Mouse (Mus musculus) C2C12 (cell line): ENCODE data around the gene Oxnad1. TPM values are rescaled to one million over a fixed set of nuclear protein-coding genes. Genes with fewer than 3 reads are reported as not detected.

Experiments
- H3K27me3 ChIP-seq: one replicate; pipeline ENCODE4 v1.6.1; 2011; ENCODE audit not compliant: control insufficient read depth, insufficient read depth, insufficient read length
- H3K36me3 ChIP-seq: one replicate; pipeline ENCODE4 v1.6.1; 2011; ENCODE audit not compliant: control insufficient read depth, insufficient read depth
- H3K4me3 ChIP-seq: one replicate; pipeline ENCODE4 v1.5.1; 2011; ENCODE audit warnings: mild to moderate bottlenecking, control low read depth; ENCODE audit not compliant: poor library complexity, insufficient read depth, severe bottlenecking
- H3K79me2 ChIP-seq: one replicate; pipeline ENCODE4 v1.6.1; 2011; ENCODE audit not compliant: control insufficient read depth, insufficient read depth
- H3K79me3 ChIP-seq: one replicate; pipeline ENCODE4 v1.6.1; 2011; ENCODE audit warnings: low read depth, control low read depth
- H3ac ChIP-seq: one replicate; pipeline ENCODE3; 2011; ENCODE audit warnings: low read depth; ENCODE audit not compliant: control insufficient read depth, insufficient read length
- CEBPB ChIP-seq: IDR thresholded peaks from one replicate; pipeline ENCODE4 v1.6.1; 2011; ENCODE audit warnings: low read depth, mild to moderate bottlenecking, control low read depth, moderate library complexity
- CTCF ChIP-seq: IDR thresholded peaks from one replicate; pipeline ENCODE4 v1.5.1; 2011; ENCODE audit not compliant: control insufficient read depth, insufficient read depth, insufficient read length
- FOSL1 ChIP-seq: IDR thresholded peaks from one replicate; pipeline ENCODE4 v1.8.0; 2011; ENCODE audit warnings: mild to moderate bottlenecking, low read length; ENCODE audit not compliant: poor library complexity, insufficient read depth, severe bottlenecking
- MAX ChIP-seq: IDR thresholded peaks from one replicate; pipeline ENCODE4 v1.6.1; 2011; ENCODE audit warnings: mild to moderate bottlenecking, control low read depth
- MYOD1 ChIP-seq: IDR thresholded peaks from one replicate; pipeline ENCODE4 v1.6.1; 2011; ENCODE audit warnings: low read depth; ENCODE audit not compliant: control insufficient read depth, insufficient read length
- MYOG ChIP-seq: IDR thresholded peaks from one replicate; pipeline ENCODE4 v1.6.1; 2011; ENCODE audit not compliant: control insufficient read depth, insufficient read length; ENCODE audit errors: extremely low read depth
- USF1 ChIP-seq: IDR thresholded peaks from one replicate; pipeline ENCODE4 v1.6.1; 2011; ENCODE audit warnings: low read depth, mild to moderate bottlenecking, control low read depth, moderate library complexity
- long read RNA-seq, 2 experiments: library from polyadenylated mRNA; unstranded; transcript quantifications; one replicate each; pipeline ENCODE4 v2.0.0; 2019 to 2020
- polyA plus RNA-seq: library from polyadenylated mRNA; unstranded; fragments of >200 nt; fragmentation: generic; extraction: Trizol; gene quantifications from one replicate; pipeline ENCODE4 v1.2.1, GENCODE M21; 2012; ENCODE audit warnings: missing spikeins

The Oxnad1 gene
- 17.9 TPM for polyA plus RNA-seq
- long read RNA-seq, experiment 1, partial matches to known transcripts: 0 of 8 reads
- long read RNA-seq, experiment 1, other reads (novel, unspliced or antisense): 4 of 8 reads
- long read RNA-seq, experiment 2, transcript Oxnad1-201 (8 exons, 2,376 nt): major isoform, 69 of 93 reads
- long read RNA-seq, experiment 2, partial matches to known transcripts: 1 of 93 reads
- long read RNA-seq, experiment 2, other reads (novel, unspliced or antisense): 23 of 93 reads

- H3K36me3 ChIP-seq: peaks cover 33% of the 10 kb centered on the region
- H3K27me3 ChIP-seq: no peaks in the 10 kb centered on the region
- no peak for TF ChIP-seq MYOG
- peak; percentile 87 for TF ChIP-seq USF1
- no peak for TF ChIP-seq FOSL1
- peak; percentile 54 for TF ChIP-seq MAX
- peaks cover 57% of the 10 kb centered on the region for H3K79me2 ChIP-seq
- H3K4me3 ChIP-seq: peak within 1 kb of the TSS; percentile 69
- H3K79me3 ChIP-seq: peaks cover 45% of the 10 kb centered on the region
- H3ac ChIP-seq: peak within 1 kb of the TSS; percentile 73
Observed at GRCm38 (mm10) chr14:32084761-32085485, at the start of gene Oxnad1. Gene Oxnad1, plus strand, starts transcription at chr14:32085374.

GRCm38 (mm10) chr14:32036482-32036881 is 48.7 kb upstream of the Oxnad1 start:
- Histone ChIP-seq H3ac (no peak overlapping the region), H3K36me3 (no peaks in the 10 kb centered on the region)
- TF ChIP-seq CTCF (no peak), MAX (no peak), MYOG (no peak), CEBPB (no peak), FOSL1 (no peak), USF1 (no peak), MYOD1 (no peak)

GRCm38 (mm10) chr14:32037661-32038252 is 47.4 kb upstream of the Oxnad1 start:
- TF ChIP-seq MYOG: no peak
- TF ChIP-seq MAX: no peak
- no peak for TF ChIP-seq CTCF
- TF ChIP-seq CEBPB: no peak
- TF ChIP-seq MYOD1: no peak
- TF ChIP-seq FOSL1: no peak
- TF ChIP-seq USF1: no peak
- Histone ChIP-seq H3K4me3 (no peak overlapping the region), H3K27me3 (no peaks in the 10 kb centered on the region), H3K79me2 (no peaks in the 10 kb centered on the region), H3K79me3 (no peaks in the 10 kb centered on the region), H3K36me3 (no peaks in the 10 kb centered on the region), H3ac (no peak overlapping the region)

More at GRCm38 (mm10) chr14:32036482-32036881, 48.7 kb upstream of the Oxnad1 start:
- no peak overlapping the region for H3K4me3 ChIP-seq
- no peaks in the 10 kb centered on the region for H3K27me3 ChIP-seq
- H3K79me3 ChIP-seq: no peaks in the 10 kb centered on the region
- H3K79me2 ChIP-seq: no peaks in the 10 kb centered on the region

- Histone ChIP-seq H3K79me3 (no peaks in the 10 kb centered on the region), H3K79me2 (no peaks in the 10 kb centered on the region), H3ac (no peak overlapping the region), H3K36me3 (no peaks in the 10 kb centered on the region), H3K27me3 (no peaks in the 10 kb centered on the region), H3K4me3 (no peak overlapping the region)
- TF ChIP-seq MYOG: no peak
- TF ChIP-seq CEBPB: no peak
- TF ChIP-seq USF1: no peak
- no peak for TF ChIP-seq MYOD1
- TF ChIP-seq MAX: no peak
- TF ChIP-seq CTCF: no peak
- TF ChIP-seq FOSL1: no peak
Observed at GRCm38 (mm10) chr14:32042108-32042507, 43.1 kb upstream of the Oxnad1 start.

- Histone ChIP-seq H3ac (no peak overlapping the region), H3K79me3 (no peaks in the 10 kb centered on the region), H3K4me3 (no peak overlapping the region), H3K36me3 (no peaks in the 10 kb centered on the region), H3K27me3 (no peaks in the 10 kb centered on the region), H3K79me2 (no peaks in the 10 kb centered on the region)
- no peak for TF ChIP-seq USF1
- no peak for TF ChIP-seq MYOD1
- no peak for TF ChIP-seq CEBPB
- no peak for TF ChIP-seq MAX
- TF ChIP-seq CTCF: no peak
- TF ChIP-seq MYOG: no peak
- TF ChIP-seq FOSL1: no peak
Observed at GRCm38 (mm10) chr14:32046357-32046756, 38.8 kb upstream of the Oxnad1 start.
